Mouse (Mus musculus) left cerebral cortex, adult 11 months (tissue): ENCODE measurements around the gene Mb21d2.

Experiments
- DNase-seq: peaks from one replicate; pipeline ENCODE4 v3.0.0; 2022; ENCODE audit warnings: low spot score

The Mb21d2 gene

DNA sequence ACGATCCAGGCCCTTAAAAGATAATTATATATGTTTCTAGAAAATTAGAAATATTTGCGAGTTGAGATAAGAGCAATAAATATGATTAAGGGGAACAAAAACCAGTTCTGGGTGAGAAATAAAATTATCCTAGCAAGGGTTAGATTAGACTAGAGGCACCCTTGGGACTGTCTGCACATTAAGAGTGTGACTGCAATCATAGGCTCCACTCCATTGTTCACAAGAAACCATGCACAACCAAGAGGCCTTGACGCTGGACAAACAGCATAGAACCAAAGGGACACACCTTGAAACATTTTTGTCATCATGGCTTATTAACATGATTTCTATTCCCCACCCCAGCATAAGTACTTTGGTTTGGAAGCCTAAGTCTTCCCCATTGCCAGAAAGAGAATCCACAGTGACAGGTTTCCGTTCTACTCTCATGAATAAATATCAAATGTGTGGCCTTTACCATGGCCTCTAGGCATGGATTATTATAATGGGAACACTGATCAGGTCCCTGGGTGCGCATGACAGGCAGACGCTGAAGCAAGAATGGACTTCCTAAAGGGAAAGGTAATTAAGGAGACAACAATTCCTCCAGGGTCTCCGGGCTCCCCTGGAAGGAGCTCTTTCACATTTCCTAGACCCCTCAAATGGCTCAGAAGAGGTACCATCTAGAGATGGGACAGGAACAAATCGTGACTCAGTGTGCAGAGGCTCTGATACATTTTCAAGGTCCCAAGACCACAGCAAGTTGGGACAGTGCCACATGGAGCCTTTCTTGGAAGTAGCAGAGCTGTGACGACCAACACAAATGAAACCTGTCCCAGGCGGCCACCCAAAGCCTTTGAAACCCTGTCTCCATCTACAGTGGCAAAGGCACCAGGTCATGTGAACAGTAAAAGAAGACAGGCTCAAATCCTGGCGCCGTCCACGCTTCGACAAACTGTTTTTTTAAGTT is 26.6 kb downstream of the Mb21d2 start:
- no peak for DNase-seq

DNA sequence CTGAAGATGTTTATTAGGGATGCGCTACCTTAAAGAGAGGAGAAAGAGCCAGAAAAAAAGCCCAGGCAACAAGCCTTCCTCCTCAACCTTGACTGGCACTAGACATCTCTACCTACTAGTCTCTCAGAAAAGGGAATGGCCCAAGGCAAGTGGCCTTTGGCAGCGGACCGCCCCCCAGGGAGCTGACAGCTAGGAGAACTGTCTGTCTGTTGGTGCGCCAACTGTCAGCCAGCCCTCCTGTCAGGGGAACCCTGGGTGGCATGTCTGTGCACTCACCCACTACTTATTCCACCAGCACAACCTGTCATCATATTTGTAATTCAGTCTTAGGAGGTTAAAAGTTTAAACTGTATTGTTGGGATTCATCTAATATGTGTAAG is 30.3 kb downstream of the Mb21d2 start:
- DNase-seq: no peak

DNA sequence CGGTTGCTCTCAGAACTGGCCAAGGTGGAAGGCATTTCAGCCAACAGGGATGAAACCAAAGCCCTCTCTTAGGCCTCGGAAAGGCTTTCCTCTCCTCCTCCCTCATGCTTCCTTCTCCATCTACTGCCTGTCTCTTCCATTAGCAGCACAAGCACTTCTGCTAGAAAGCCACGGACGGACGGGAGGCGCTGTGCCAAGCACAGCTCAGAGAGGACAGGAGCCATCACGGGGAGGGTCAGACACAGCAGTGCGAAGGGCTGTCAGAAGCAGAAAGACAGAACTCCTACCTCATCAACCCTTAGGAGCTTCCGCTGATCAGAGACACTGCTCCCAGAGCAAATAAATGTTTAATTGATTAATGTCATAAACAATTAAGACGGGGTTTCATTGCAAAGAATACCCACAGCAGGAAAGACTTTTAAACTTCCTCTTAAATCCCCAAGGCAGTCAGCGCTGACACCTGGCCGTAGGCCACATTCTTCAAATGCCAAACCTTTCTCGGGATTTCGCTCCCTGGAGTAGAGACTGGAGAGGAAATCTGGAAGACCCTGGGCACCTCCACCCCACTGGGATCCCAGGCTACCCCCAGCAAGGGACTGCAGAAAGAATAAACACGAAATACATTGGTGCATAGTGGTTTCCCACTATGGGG is 30.8 kb downstream of the Mb21d2 start:
- DNase-seq: no peak

DNA sequence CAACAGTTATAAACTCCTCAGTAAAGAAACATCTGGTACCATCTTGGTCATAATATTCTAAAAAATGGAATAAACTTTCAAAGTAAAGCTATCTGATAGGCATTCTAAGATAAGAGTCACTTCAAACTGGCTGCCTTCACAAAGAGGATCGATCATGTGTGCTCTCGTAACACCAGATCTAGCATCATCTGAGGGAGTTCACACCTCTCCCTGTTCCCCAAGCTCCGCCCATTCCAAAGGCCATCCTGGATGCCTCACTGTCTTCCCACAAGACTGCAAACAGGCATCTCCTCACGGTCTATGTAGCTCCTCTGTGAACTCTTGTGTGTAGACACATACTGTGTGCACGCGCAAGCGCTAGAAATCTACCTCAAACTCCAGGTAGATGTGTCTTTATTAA is 32.9 kb downstream of the Mb21d2 start:
- no peak for DNase-seq

DNA sequence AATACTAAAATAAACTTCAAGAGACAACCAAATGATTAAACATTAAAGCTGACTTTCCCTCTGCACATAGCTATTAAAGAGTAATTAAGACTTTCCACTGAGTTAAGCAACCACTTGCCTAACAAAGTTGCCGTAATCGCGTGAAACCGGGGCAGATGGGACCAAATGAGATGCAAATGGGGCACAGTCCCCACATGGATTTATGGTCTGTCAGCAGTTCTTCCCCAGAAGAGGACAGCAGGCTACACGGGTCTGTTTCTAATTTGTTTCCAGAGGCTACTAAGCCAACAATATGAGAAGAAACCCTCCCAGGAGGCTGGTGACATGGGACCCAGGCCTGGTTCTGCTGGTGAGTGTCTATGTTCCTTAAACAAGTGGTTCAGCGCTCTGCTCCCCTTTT is 34.6 kb downstream of the Mb21d2 start:
- DNase-seq: no peak

DNA sequence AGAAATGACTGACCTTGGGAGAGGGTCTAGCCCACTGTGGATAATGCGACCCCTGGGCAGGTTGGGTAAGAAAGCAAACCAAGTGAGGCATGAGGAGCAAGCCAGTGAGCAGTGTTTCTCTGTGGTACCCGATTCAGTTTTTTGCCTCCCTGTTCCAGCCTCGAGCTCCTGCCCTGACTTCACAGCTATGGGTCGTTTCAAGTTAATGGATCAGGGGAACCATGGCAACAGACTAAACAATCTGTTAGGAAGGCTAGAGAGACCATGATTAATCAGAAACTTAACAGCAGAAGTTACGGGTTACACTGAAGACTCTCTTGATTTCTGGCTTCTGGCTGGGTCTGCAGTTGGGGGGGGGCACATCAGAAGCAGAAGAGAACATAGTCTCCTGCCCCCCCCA is 36.2 kb downstream of the Mb21d2 start:
- DNase-seq: no peak

DNA sequence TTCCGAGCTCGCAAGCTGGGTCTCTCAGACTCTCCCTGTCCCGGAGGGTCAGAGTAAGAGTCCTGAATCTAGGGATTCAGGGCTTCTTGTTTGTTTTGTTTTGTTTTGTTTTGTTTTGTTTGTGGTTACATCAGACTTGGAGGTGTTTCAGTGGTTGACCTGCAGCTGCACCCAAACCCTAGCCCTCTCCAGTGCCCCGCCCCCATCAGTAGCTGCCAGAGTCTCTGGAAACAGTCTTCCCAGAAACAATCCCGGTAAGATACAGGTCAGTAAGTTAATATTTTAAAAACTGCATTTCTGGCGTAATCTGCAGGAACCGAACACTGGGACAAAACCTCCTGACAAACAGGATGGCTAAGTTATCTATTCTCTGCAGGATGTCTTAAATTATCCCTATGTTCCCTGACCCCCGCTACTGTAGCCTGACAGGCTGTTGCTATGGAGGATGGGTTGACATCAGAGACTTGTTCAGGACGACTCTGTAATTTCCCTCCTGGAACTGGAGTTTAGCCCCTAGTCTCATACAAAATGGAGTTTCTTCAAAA is 43.2 kb downstream of the Mb21d2 start:
- no peak for DNase-seq

DNA sequence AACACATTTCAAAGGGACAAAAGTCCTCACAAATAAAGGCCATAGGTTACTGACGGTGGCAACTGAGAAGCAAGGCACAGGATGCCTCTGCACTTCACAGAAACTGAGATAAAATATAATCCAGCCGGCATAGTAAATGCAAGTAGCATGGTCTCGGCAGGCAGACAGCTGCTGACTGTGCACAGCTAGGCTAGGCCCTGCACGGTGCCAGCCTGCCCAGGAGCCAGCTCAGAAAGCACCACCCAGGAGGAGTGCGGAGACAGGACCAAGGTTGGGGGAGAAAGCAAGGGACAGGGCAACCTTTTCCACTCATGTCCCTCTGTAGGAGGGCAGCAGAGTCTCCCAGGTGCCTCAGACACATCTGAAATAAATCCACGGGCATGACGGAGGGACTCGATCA is 44.0 kb downstream of the Mb21d2 start:
- no peak for DNase-seq

DNA sequence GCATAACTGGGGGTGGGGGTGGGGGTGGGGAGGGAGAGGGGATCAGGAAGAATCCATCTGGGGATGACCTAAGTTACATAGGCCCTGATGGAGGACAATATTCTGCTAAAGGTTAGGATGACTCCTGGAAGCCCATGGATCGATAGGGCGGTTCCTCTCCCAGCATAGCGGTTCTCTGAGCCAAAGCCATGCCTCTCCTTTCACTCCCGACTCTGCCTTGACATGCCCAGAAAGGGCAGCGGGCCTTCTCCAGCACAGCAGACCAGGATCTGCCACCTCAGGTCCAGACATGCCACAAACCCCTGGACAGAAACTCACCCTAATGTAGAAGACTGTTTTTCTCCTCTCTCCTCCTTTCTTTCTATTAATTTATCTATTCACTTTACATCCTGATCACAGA is 44.8 kb downstream of the Mb21d2 start:
- DNase-seq: no peak

DNA sequence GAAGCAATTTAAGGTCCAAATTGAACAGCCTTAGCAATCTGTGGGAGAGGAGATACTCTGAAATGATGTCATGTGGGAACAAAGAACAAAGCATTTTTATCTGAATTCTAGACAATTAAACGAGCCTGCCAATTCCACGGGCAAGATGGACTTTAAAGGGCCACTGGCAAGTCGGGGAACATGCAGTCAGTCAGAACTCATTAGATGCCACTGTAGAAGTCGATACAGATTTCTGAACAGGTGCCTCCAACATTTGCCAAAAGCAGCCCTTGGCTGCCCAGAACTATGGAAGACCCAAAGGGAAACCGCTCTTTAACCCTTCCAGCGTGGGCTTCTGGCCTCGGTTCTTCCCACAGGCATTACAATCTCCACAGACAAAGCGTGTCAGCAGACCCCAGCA is 45.8 kb downstream of the Mb21d2 start:
- DNase-seq: no peak

DNA sequence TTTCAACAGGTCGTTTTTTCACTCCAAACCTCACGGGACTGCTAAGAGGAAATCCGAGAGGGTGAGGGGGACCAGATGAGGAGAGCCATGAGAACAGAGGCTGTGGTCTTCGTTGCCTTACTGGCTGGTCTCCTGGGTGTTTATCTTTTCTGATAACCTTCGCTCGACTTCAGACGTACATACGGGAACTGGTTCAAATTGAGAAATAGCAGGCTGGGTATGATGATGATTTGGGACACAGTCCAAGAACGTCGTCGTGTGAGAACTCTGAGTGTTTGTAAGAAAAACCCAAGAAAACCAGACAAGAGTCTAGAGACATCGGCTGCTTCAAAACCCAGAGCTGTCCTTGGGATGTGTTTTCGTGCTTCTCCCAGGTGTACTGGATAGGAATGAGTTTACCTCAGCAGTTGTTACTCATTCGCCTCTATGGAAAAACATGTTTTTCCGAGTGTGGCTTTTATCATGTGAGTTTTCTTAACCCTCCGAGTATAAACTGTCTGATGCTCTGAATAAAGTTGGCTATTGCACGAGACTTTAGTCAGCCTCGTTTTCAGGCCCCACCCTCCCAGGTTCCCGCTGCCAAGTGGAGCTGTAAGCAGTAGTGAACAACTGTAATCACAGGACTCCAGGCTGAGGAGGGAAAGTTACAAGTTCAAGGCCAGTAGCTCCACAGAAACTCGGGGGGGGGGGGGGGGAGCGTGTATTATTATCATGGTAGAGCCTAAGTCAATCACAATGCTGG is 46.6 kb downstream of the Mb21d2 start:
- DNase-seq: no peak

DNA sequence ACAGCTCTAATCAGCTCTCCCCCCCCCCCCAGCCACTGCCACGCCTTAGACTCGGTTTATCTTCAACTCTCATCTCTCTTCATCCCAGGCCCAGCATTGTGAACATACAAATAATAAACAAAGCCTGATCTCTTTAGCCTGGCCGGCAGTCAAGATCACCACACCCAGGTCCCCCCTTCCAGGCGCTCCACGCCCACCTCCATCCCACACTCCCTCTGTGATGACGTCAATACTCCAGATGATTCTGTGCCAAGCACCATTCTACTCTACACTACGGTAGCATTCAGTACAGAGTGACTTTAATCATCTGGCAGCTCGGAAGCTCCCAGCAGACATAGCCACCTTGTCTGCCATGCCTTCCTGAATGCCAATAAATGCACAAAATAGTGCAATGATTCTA is 47.7 kb downstream of the Mb21d2 start:
- no peak for DNase-seq

DNA sequence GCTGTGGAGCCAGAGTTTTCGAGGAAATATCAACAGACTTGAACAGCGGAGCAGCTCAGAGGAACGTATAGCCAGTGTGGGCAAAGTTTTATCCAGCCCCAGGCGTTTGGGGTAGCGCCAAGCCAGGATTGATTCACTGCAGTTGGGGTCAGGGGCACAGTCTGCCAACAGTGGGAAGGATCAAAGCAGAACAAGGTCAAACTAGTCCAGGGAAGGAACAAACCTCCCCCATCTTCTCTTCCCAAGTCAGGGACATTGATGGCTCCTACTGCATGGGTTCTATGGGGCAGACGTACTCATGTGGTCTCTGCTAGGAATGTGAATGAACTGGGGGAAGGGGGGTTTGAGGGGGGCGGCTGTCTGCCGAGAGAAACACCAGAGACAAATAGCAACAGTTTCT is 48.7 kb downstream of the Mb21d2 start:
- DNase-seq: no peak

DNA sequence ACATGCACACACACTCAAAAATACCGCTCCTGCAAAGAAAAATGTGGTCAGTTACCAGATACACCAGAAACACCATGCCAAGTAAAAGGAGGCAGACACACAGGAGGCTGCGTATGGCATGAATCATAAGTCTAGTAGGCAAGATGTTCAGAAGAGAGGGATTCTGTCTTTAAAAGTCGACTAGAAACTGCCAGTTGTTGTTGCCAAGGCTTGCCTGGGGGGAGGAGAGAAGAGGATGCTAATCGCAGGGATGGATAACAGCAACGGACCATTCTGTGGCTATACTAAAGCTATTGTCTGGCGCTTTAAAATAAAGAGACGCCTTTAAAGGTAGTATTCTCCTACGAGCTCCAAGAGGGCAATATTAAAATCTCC is 49.2 kb downstream of the Mb21d2 start:
- no peak for DNase-seq

DNA sequence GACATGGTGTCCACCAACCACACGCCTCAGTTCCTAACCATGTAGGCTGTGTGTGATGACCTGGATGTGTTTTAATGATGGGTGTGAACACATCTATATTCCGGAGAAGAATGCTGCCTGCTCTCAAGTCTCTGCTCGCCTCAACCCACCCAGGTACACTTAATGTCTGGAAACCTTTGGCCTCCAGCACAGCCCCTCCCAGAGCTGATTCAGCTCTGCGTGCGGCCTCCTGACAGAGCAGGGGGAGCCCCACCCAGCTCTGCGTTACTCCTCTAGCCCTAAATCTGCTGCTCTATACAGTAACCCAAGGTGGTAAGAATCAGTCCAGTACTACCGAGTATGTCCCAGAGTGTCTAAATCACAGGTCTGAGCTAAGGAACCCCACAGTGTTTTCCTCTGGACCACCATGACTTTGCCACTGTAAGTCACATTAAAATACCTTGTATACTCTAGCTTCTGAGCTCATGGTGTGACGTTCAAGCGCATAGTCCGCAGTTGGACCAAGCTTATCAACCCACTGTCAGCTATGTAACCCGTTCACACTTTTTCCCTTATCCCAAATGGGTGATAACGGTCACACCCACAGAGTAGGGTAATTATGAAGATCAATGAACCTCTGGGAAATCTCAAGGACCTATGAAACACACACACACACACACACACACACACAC is 49.7 kb downstream of the Mb21d2 start:
- no peak for DNase-seq

DNA sequence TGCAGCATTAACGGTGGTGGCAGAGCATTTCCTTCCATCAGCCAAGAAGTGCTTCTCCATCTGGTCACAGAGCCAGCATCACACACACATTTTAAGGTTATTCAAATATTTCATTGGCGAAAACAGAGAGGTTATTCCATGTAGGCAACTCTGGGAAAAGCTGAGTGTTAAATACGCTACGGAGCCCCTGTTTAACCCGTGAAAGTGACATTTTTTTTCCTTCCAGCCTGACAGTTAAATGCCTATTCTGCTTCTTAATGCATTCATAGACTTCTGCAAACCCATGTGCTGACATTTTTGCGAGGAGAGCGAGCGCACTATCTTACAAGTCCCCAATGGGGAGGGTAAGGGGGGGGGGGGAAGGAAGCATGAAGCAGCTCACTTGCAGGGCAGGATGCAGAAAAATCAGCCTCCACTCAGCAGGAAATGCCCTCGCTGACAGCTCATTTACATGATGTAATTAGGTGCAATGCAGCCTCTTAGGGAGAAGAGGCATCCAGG is 52.3 kb downstream of the Mb21d2 start:
- DNase-seq: no peak

DNA sequence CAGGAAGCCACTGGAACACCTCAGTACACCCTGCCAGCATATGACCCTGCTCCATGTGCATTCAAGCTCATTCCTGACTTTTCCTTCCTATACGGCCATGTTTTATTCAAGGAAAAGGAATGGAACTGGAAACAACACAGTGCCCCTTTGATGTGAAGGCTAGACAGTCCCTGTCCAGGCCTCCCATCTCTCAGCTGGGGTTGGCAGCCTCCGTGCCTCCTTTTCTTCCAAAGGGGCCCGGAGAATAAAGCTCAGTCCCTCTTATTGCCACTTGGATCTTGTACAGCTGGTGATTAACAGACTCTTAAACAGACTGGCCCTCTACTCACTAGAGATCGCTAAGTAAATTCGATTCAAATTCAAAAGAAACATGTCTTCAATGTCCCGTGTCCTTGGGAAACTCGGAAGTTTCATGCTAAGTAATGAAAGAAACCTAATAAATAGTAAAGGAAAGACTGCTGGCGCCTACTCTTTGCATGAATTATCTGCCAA is 56.0 kb downstream of the Mb21d2 start:
- no peak for DNase-seq

DNA sequence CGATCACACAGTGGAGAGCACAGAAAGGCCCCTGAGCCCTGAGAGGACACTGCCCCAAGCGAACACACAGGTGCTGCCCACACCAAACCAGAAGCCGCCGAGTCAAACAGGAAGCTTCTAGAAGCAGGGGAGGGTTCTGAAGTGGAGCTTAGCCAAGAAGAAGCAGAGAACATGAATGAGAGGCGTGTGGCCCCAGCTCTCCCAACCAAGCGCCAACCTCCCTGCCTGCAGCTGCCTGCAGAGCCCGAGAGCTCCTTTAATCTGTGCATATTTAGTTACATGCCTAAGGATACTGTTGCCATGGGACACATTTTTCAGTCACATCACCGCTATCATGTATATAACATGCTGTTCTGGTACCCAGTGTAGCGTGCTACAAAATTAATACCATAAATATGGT is 58.6 kb downstream of the Mb21d2 start:
- no peak for DNase-seq

DNA sequence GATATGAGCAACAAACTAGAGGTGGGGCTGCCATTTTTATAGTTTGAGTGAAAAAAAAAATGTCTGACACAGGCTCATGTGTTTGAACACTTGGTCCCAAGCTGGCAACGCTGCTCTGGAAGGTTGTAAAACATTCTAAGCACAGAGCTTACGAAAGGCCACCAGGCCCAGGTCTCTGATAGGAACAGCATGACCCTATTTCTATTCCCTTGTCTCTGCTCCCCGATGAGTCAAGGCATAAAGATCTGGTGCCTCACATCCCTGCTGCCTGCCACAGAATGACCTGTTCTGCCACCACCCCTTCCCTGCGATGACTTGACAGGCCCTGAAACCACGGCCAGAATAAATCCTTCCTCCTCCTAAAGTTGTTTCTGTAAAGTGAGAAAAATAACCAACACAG is 59.0 kb downstream of the Mb21d2 start:
- no peak for DNase-seq

DNA sequence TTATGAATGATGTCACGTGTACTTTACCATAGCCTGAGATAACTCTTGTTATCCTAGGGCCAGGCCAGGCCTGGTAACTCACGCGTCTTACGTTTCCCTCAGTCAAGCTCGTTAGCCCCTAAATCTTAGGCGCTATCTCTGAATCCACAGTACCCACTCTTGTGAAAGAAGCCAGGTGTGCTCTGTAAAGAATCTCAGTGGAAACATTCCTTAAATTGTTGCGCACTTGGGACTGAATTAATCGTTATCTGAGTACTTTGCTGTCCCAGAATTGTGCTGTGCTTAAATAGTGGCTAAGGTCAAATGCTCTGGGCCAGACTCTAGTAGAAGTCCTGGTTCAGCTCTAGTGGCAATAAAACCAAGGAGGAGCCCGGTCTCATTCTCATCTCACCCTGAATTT is 60.6 kb downstream of the Mb21d2 start:
- no peak for DNase-seq

DNA sequence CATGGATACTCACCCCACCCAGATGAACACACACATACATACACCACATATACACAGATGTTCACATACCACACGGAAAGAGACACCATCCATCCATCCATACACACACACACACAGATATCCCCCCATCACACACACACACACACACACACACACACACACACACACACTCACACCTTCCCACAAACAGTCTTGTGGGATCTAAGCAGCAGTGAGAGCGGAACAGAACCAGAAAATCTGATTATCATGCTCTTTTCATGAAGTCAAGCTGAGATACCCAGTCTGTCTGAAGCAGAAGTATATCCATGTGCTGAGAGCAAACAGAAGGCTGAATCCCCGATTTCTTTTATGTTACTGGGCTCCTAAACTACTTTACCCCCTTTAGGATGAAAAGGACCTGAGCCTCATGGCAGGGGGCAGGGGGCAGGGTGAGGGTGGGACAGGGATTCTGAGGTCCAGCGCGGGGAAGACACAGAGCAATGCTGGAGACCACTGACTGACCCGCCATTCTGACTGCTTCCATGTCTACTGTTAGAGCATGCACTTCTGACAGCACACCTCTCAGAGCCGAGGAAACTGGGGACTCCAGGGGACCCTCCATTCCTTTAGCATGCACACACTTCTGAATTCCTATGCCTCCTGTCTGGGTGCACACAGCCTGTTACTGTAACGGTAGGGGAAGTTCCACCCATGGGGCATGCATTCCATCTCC is 62.7 kb downstream of the Mb21d2 start:
- no peak for DNase-seq
